Mouse (Mus musculus): ENCODE measurements at regions not wholly inside any gene's neighbourhood (a gene's known extent, or its start where the extent isn't known, plus 50 kb on each side); places are given as distances from the start of the nearest gene placed in this dataset.

DNA sequence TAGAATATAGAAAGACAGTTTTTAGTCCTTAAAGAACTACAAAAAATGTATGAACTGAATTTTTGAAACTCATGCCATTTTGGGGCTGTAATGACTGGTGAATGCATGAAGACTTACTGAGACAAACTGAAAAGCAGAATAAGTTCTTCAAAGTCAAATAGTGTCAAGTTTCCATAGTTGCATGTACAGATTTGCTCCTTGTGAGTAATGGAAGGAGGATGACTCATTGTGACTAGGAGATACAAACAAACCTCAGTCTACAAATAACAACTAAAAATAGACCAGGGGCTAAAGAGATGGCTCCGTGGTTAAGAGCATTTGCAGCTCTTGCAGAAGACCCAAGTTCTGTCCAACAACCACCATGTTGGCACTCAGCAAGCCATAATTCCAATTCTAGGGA is 342.5 kb downstream of the Arl4a start:
- ATAC-seq (ENCODE audit: insufficient read depth, low FRiP score, low TSS enrichment): no peak
- H3K27ac ChIP-seq (ENCODE audit: low read depth, low read length): no peak overlapping the region
- no peak for DNase-seq (ENCODE audit: low spot score)
- 93% methylated on average over 1 of the region's 1 CpGs for WGBS
- H3K4me2 ChIP-seq (ENCODE audit: low read depth): no peak overlapping the region
- H3K4me3 ChIP-seq (ENCODE audit: low read depth, low read length): no peak overlapping the region
- H3K4me1 ChIP-seq (ENCODE audit: control insufficient read depth, insufficient read depth, low read length): no peaks in the 10 kb centered on the region
- H3K9ac ChIP-seq (ENCODE audit: low read length): no peak overlapping the region
- no peaks in the 10 kb centered on the region for H3K36me3 ChIP-seq (ENCODE audit: control insufficient read depth, insufficient read depth, low read length)
- no peaks in the 10 kb centered on the region for H3K27me3 ChIP-seq (ENCODE audit: control insufficient read depth, insufficient read depth, low read length)
- H3K9me3 ChIP-seq (ENCODE audit: control insufficient read depth, low read length): no peaks in the 10 kb centered on the region

- H3K4me1 ChIP-seq (ENCODE audit: control insufficient read depth, insufficient read depth, low read length): no peaks in the 10 kb centered on the region
- ATAC-seq (ENCODE audit: insufficient read depth, low FRiP score, low TSS enrichment) (no peak), DNase-seq (ENCODE audit: low spot score) (no peak)
- H3K9ac ChIP-seq (ENCODE audit: low read length): no peak overlapping the region
- no peaks in the 10 kb centered on the region for H3K36me3 ChIP-seq (ENCODE audit: control insufficient read depth, insufficient read depth, low read length)
- no peaks in the 10 kb centered on the region for H3K9me3 ChIP-seq (ENCODE audit: control insufficient read depth, low read length)
- no peak overlapping the region for H3K4me3 ChIP-seq (ENCODE audit: low read depth, low read length)
- H3K27me3 ChIP-seq (ENCODE audit: control insufficient read depth, insufficient read depth, low read length): no peaks in the 10 kb centered on the region
- H3K27ac ChIP-seq (ENCODE audit: low read depth, low read length): no peak overlapping the region
- no peak overlapping the region for H3K4me2 ChIP-seq (ENCODE audit: low read depth)
- 58% methylated on average over 2 of the region's 2 CpGs for WGBS
These were observed 345.8 kb downstream of the Arl4a start for GRCm38 (mm10) chr12:39692043-39692442.

DNA sequence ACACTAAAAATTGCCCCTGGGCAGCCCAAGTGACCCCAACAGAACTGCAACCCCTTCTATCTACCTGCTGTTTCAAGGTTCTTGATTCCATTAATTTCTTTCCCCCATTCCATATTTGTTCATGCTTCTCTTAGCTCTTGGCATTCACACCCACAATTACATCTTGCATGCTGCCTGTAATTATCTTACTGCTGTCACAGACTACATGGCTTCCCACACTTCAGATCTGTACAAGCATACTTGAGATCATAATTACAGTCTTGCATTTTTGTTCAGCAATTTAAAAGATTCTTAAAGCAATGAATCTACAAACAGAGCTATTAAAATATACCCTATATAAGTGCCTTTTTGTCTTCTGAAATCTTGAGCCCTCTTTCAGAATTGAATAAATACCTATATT is 352.4 kb downstream of the Arl4a start:
- Histone ChIP-seq H3K4me3 (ENCODE audit: low read depth, low read length) (no peak overlapping the region), H3K4me2 (ENCODE audit: low read depth) (no peak overlapping the region), H3K4me1 (ENCODE audit: control insufficient read depth, insufficient read depth, low read length) (no peaks in the 10 kb centered on the region), H3K9ac (ENCODE audit: low read length) (no peak overlapping the region), H3K27ac (ENCODE audit: low read depth, low read length) (no peak overlapping the region), H3K36me3 (ENCODE audit: control insufficient read depth, insufficient read depth, low read length) (no peaks in the 10 kb centered on the region), H3K9me3 (ENCODE audit: control insufficient read depth, low read length) (no peaks in the 10 kb centered on the region), H3K27me3 (ENCODE audit: control insufficient read depth, insufficient read depth, low read length) (no peaks in the 10 kb centered on the region)
- DNase-seq (ENCODE audit: low spot score) (no peak), ATAC-seq (ENCODE audit: insufficient read depth, low FRiP score, low TSS enrichment) (no peak)

GRCm38 (mm10) chr12:39682121-39682520 is 355.7 kb downstream of the Arl4a start:
- no peaks in the 10 kb centered on the region for H3K36me3 ChIP-seq (ENCODE audit: control insufficient read depth, insufficient read depth, low read length)
- no peak overlapping the region for H3K4me3 ChIP-seq (ENCODE audit: low read depth, low read length)
- 75% methylated on average over 1 of the region's 1 CpGs for WGBS
- H3K9ac ChIP-seq (ENCODE audit: low read length): no peak overlapping the region
- H3K9me3 ChIP-seq (ENCODE audit: control insufficient read depth, low read length): no peaks in the 10 kb centered on the region
- no peak overlapping the region for H3K4me2 ChIP-seq (ENCODE audit: low read depth)
- ATAC-seq (ENCODE audit: insufficient read depth, low FRiP score, low TSS enrichment): no peak
- H3K27ac ChIP-seq (ENCODE audit: low read depth, low read length): no peak overlapping the region
- H3K27me3 ChIP-seq (ENCODE audit: control insufficient read depth, insufficient read depth, low read length): no peaks in the 10 kb centered on the region
- H3K4me1 ChIP-seq (ENCODE audit: control insufficient read depth, insufficient read depth, low read length): no peaks in the 10 kb centered on the region
- no peak for DNase-seq (ENCODE audit: low spot score)

- Histone ChIP-seq H3K9ac (ENCODE audit: low read length) (no peak overlapping the region), H3K4me1 (ENCODE audit: control insufficient read depth, insufficient read depth, low read length) (no peaks in the 10 kb centered on the region), H3K4me2 (ENCODE audit: low read depth) (no peak overlapping the region), H3K27ac (ENCODE audit: low read depth, low read length) (no peak overlapping the region), H3K9me3 (ENCODE audit: control insufficient read depth, low read length) (no peaks in the 10 kb centered on the region), H3K36me3 (ENCODE audit: control insufficient read depth, insufficient read depth, low read length) (no peaks in the 10 kb centered on the region), H3K27me3 (ENCODE audit: control insufficient read depth, insufficient read depth, low read length) (no peaks in the 10 kb centered on the region), H3K4me3 (ENCODE audit: low read depth, low read length) (no peak overlapping the region)
- 85% methylated on average over 2 of the region's 2 CpGs for WGBS
- ATAC-seq (ENCODE audit: insufficient read depth, low FRiP score, low TSS enrichment): no peak
- DNase-seq (ENCODE audit: low spot score): no peak
These were observed 362.2 kb downstream of the Arl4a start for GRCm38 (mm10) chr12:39675608-39676007.

- no peak for DNase-seq (ENCODE audit: low spot score)
These were observed 370.1 kb downstream of the Arl4a start for GRCm38 (mm10) chr12:39667701-39668100.

DNA sequence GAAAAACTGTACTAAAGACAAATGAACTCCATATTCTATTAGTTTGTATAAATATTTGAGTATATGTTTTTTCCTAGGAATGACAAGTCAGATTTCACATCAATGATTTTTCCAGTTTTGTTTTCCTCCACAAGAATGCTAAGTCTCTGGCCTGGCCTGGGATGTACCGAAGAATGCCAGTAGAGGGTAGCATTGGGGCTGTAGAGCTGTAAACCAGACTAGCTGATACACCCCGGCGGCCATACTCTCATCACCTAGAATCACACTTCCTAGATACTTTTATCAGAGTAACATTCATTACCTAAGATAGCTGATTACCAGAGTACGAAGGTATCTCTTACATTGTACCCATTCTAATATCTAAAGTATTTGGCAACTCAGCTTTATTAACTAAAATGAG is 372.4 kb downstream of the Arl4a start:
- peak; percentile 73 for DNase-seq (ENCODE audit: low spot score)
- no peak overlapping the region for H3K4me2 ChIP-seq (ENCODE audit: low read depth)

More at GRCm38 (mm10) chr12:39667701-39668100, 370.1 kb downstream of the Arl4a start:
- Histone ChIP-seq H3K4me2 (ENCODE audit: low read depth) (no peak overlapping the region), H3K9me3 (ENCODE audit: control insufficient read depth, low read length) (no peaks in the 10 kb centered on the region), H3K4me1 (ENCODE audit: control insufficient read depth, insufficient read depth, low read length) (peaks cover 3% of the 10 kb centered on the region; the same call in 1 of the 2 replicates), H3K4me3 (ENCODE audit: low read depth, low read length) (no peak overlapping the region), H3K27me3 (ENCODE audit: control insufficient read depth, insufficient read depth, low read length) (no peaks in the 10 kb centered on the region), H3K27ac (ENCODE audit: low read depth, low read length) (no peak overlapping the region), H3K9ac (ENCODE audit: low read length) (no peak overlapping the region), H3K36me3 (ENCODE audit: control insufficient read depth, insufficient read depth, low read length) (no peaks in the 10 kb centered on the region)
- ATAC-seq (ENCODE audit: insufficient read depth, low FRiP score, low TSS enrichment): peak; percentile 59; the same call in 1 of the 2 replicates
- 53% methylated on average over 2 of the region's 2 CpGs for WGBS

GRCm38 (mm10) chr12:39660420-39660819 is 377.4 kb downstream of the Arl4a start:
- Histone ChIP-seq H3K36me3 (ENCODE audit: control insufficient read depth, insufficient read depth, low read length) (no peaks in the 10 kb centered on the region), H3K9ac (ENCODE audit: low read length) (no peak overlapping the region), H3K4me2 (ENCODE audit: low read depth) (no peak overlapping the region), H3K27ac (ENCODE audit: low read depth, low read length) (no peak overlapping the region), H3K27me3 (ENCODE audit: control insufficient read depth, insufficient read depth, low read length) (no peaks in the 10 kb centered on the region), H3K4me1 (ENCODE audit: control insufficient read depth, insufficient read depth, low read length) (no peaks in the 10 kb centered on the region), H3K9me3 (ENCODE audit: control insufficient read depth, low read length) (no peaks in the 10 kb centered on the region), H3K4me3 (ENCODE audit: low read depth, low read length) (no peak overlapping the region)
- DNase-seq (ENCODE audit: low spot score) (no peak), ATAC-seq (ENCODE audit: insufficient read depth, low FRiP score, low TSS enrichment) (no peak)
- WGBS: 47% methylated on average over 4 of the region's 4 CpGs

More for the DNA sequence above, 372.4 kb downstream of the Arl4a start:
- no peaks in the 10 kb centered on the region for H3K27me3 ChIP-seq (ENCODE audit: control insufficient read depth, insufficient read depth, low read length)
- peak; percentile 87 for ATAC-seq (ENCODE audit: insufficient read depth, low FRiP score, low TSS enrichment)
- H3K9me3 ChIP-seq (ENCODE audit: control insufficient read depth, low read length): no peaks in the 10 kb centered on the region
- H3K27ac ChIP-seq (ENCODE audit: low read depth, low read length): no peak overlapping the region
- 19% methylated on average over 4 of the region's 4 CpGs for WGBS
- no peak overlapping the region for H3K9ac ChIP-seq (ENCODE audit: low read length)
- peaks cover 3% of the 10 kb centered on the region; the same call in 1 of the 2 replicates for H3K4me1 ChIP-seq (ENCODE audit: control insufficient read depth, insufficient read depth, low read length)
- no peaks in the 10 kb centered on the region for H3K36me3 ChIP-seq (ENCODE audit: control insufficient read depth, insufficient read depth, low read length)
- no peak overlapping the region for H3K4me3 ChIP-seq (ENCODE audit: low read depth, low read length)

GRCm38 (mm10) chr12:39656606-39657005 is 381.2 kb downstream of the Arl4a start:
- no peak overlapping the region for H3K9ac ChIP-seq (ENCODE audit: low read length)
- no peaks in the 10 kb centered on the region for H3K4me1 ChIP-seq (ENCODE audit: control insufficient read depth, insufficient read depth, low read length)
- H3K27me3 ChIP-seq (ENCODE audit: control insufficient read depth, insufficient read depth, low read length): no peaks in the 10 kb centered on the region
- H3K4me2 ChIP-seq (ENCODE audit: low read depth): no peak overlapping the region
- H3K36me3 ChIP-seq (ENCODE audit: control insufficient read depth, insufficient read depth, low read length): no peaks in the 10 kb centered on the region
- DNase-seq (ENCODE audit: low spot score): no peak
- no peak overlapping the region for H3K4me3 ChIP-seq (ENCODE audit: low read depth, low read length)
- H3K9me3 ChIP-seq (ENCODE audit: control insufficient read depth, low read length): no peaks in the 10 kb centered on the region
- ATAC-seq (ENCODE audit: insufficient read depth, low FRiP score, low TSS enrichment): no peak
- H3K27ac ChIP-seq (ENCODE audit: low read depth, low read length): no peak overlapping the region

Data from neural tube, embryonic 11.5 days (tissue).